Mouse (Mus musculus) cerebellum, postnatal 4 days (tissue): ENCODE data around the gene Sv2b.

ENCODE experiments used
- DNase-seq, 2 experiments: peaks; one replicate each; pipeline ENCODE4 v3.0.0; 2022; ENCODE audit warnings: low spot score in 2 of 2, mixed read lengths in 1 of 2

The Sv2b gene

DNA sequence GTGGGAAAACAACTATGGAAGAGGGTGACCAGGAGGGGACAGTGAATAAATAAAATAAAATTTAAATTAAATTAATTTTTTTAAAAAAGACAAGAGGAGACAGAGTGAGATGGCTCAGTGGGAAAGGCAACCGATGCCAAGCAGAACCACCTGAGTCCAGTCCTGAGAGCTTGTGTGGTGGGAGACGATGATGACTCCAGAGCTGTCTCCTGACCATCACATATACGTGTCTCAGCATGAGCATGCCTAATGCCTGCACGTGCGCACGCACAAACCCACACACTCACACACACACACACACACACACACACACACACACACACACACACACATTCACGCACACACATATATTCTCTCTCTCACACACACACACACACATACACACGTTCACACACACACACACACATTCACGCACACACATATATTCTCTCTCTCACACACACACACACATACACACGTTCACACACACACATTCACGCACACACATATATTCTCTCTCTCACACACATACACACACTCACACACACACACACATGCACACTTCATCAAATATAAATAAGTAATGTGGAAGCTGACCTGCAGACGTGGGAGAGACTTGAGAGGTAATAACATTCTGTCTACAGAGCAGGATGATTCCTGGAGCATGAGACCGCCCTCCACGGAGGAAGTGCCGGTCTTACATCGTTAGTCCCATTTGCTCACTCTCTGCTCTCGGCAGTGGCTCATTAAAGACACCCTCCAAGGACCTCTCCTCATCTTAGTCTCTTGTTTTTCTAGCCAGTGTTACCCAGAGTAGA is 206.3 kb downstream of the Sv2b start:
- DNase-seq: no peak

DNA sequence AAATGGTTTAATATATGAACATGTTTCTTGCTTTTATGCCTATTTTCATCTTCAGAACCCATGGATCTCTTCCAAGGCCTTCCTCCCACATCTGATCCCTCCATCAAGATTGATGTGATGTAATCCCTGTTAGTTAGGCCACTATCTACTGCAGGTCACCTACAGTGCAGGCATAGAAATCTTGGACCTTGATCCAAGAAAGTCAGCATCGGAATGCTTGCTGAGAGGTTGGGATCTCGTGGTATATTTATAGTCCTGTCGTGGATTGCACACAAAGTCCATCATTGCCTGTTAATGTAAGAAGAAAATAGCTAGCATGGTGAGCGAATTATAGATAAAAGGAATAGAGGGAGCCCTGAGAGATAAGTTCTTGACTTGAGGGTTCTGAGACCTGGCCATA is 223.6 kb downstream of the Sv2b start:
- no peak for DNase-seq

GRCm38 (mm10) chr7:75080163-75080562 is 228.9 kb downstream of the Sv2b start:
- no peak for DNase-seq

DNA sequence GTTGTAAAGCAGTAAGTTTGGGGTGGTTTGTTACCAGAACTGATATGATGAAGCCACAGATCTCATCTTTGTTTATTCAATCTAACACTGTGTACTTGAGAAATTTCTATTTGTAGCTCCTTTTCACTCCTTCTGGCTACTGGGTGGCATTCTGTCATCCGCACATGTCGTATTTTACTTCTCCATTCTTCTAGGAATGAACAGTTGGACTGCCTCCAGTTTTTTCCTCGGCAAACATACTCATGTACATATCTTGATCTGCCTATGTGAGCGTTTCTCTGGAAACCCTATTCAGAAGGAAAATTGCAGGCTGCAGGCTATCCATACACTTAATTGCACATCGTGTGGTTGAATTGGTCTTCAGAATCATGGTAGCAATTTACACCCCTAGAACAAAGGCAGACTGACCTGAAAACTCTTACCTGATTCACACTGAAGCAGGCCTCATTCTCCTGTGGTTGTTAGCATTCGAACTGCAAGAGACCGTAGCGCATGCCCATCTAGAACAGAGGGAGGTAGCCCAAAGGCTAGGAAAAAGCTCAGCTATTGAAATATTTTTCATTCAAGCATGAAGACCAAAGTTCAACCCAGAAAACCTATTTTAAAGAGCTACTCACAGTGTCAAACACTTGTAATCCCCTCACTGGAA is 231.4 kb downstream of the Sv2b start:
- DNase-seq: no peak
